Mouse (Mus musculus): ENCODE measurements around the gene Tomm34. TPM values are rescaled to one million over a fixed set of nuclear protein-coding genes. Genes with fewer than 3 reads are reported as not detected.

Tomm34 gene
- total and polyA plus RNA-seq, 3 experiments, result 25.6 to 40.7 (median 26.8) TPM

DNA sequence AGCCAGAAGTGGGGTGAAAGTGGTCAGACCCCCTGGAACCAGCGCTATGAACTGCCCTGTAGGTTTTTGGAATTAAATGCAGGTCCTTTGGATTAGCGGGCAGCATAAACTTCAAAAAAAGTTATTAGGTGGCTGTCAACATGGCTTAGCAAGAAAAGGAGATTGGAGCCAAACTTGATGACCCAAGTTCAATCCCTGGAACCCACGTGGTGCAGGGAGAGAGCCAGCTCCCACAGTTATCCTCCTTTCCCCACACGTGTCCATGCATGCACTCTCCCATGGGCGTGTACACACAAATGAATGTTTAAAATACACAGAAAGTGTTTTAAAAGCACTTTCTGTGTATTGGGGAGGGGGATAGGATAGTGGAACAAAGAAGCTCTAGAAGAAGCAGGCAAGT lies 60.5 kb downstream of the Tomm34 start:
- H3K9ac ChIP-seq (ENCODE audit: insufficient read depth, low read depth), result no peak overlapping the region
- peaks cover 53% of the 10 kb centered on the region for H3K79me2 ChIP-seq (replicated peaks; ENCODE audit: control insufficient read depth, extremely low read depth, insufficient read depth, poor library complexity, severe bottlenecking)
- no peak overlapping the region for H3K4me2 ChIP-seq (ENCODE audit: insufficient read depth, low read depth, poor library complexity, severe bottlenecking)
- H3K9me3 ChIP-seq (replicated peaks; ENCODE audit: low read length), result peaks cover 3% of the 10 kb centered on the region
- dilution Hi-C loops (cut with MboI; ENCODE audit: extremely low pct_ligation_motif_present, extremely low pct_unique_long_range_greater_than_20kb, low sequenced_read_pairs) (no loop called here), in situ Hi-C loops (cut with MboI; ENCODE audit: low pct_ligation_motif_present, low pct_unique_long_range_greater_than_20kb, low sequenced_read_pairs) (no loop called here)
- H3K36me3 ChIP-seq (replicated peaks in 1 of 2; ENCODE audit: control insufficient read depth in 1 of 2, insufficient read depth in 1 of 2, low read length in 1 of 2), result peaks cover 35 to 77% of the 10 kb centered on the region in 2 experiments
- DNase-seq (ENCODE audit: extremely low read depth), result no peak
- no peak overlapping the region for H3K4me3 ChIP-seq (replicated peaks in 1 of 3; ENCODE audit: low read depth in 2 of 3, low read length in 2 of 3, poor library complexity in 1 of 3)
- no peaks in the 10 kb centered on the region for H3K27me3 ChIP-seq (replicated peaks)
- TF ChIP-seq JUND (conservative IDR thresholded peaks at IDR 0.05; ENCODE audit: low read depth, low read length), result no peak
- TF ChIP-seq RAD21 (IDR thresholded peaks at IDR 0.05; ENCODE audit: low read depth, low read length), result no peak
- TF ChIP-seq BHLHE40 (IDR thresholded peaks at IDR 0.05; ENCODE audit: low read depth, low read length), result no peak
- no peak for TF ChIP-seq HCFC1 (IDR thresholded peaks at IDR 0.05; ENCODE audit: low read depth, low read length)
- TF ChIP-seq POLR2AphosphoS2 (IDR thresholded peaks at IDR 0.05; ENCODE audit: low read depth, low read length), result no peak
- TF ChIP-seq KAT2A (IDR thresholded peaks at IDR 0.05; ENCODE audit: insufficient replicate concordance, low read length), result no peak
- TF ChIP-seq UBTF (IDR thresholded peaks at IDR 0.05; ENCODE audit: low read depth, low read length), result no peak
- TF ChIP-seq ZC3H11A (IDR thresholded peaks at IDR 0.05; ENCODE audit: low read depth, low read length), result no peak
- no peak for TF ChIP-seq ZNF384 (IDR thresholded peaks at IDR 0.05; ENCODE audit: low read depth, low read length)
- no peak for TF ChIP-seq CTCF (conservative IDR thresholded peaks at IDR 0.05 in 1 of 2, IDR thresholded peaks at IDR 0.05 in 1 of 2; ENCODE audit: low read depth in 2 of 2, low read length in 2 of 2)
- TF ChIP-seq E2F4 (IDR thresholded peaks at IDR 0.05; ENCODE audit: insufficient replicate concordance, low read depth, low read length), result no peak
- H3K4me1 ChIP-seq (ENCODE audit: control insufficient read depth in 1 of 2, insufficient read depth in 2 of 2), result peaks cover 10 to 29% of the 10 kb centered on the region in 2 experiments
- no peak overlapping the region for H3K27ac ChIP-seq (ENCODE audit: insufficient read depth, low read depth)

DNA sequence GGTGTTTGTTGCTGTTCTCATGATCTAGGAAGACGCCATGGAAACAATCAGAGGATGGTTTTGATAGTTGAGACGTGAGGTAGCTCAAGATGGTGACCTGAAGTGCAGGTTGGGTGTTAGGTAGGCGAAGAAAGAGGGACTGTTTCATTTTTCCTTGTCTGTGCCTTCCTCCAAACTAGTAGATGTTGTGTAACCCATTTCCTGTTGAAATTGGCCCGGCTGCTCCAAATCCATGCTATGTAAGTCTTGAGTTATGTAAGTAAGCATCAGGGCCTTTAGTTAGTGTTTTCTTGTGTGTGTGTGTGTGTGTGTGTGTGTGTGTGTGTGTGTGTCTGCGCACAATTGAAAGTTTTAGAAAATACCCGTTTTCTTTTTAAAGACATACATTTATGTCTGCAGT lies 61.7 kb downstream of the Tomm34 start:
- DNase-seq (ENCODE audit: extremely low read depth), result no peak
- Histone ChIP-seq H3K4me1 (ENCODE audit: control insufficient read depth in 1 of 2, insufficient read depth in 2 of 2) (peaks cover 10 to 34% of the 10 kb centered on the region in 2 experiments), H3K36me3 (replicated peaks in 1 of 2; ENCODE audit: control insufficient read depth in 1 of 2, insufficient read depth in 1 of 2, low read length in 1 of 2) (peaks cover 26 to 74% of the 10 kb centered on the region in 2 experiments), H3K9me3 (replicated peaks; ENCODE audit: low read length) (peaks cover 3% of the 10 kb centered on the region), H3K4me3 (replicated peaks in 1 of 3; ENCODE audit: low read depth in 2 of 3, low read length in 2 of 3, poor library complexity in 1 of 3) (no peak overlapping the region), H3K9ac (ENCODE audit: insufficient read depth, low read depth) (no peak overlapping the region), H3K4me2 (ENCODE audit: insufficient read depth, low read depth, poor library complexity, severe bottlenecking) (no peak overlapping the region), H3K27ac (ENCODE audit: insufficient read depth, low read depth) (no peak overlapping the region), H3K79me2 (replicated peaks; ENCODE audit: control insufficient read depth, extremely low read depth, insufficient read depth, poor library complexity, severe bottlenecking) (peaks cover 64% of the 10 kb centered on the region), H3K27me3 (replicated peaks) (no peaks in the 10 kb centered on the region)
- dilution Hi-C loops (cut with MboI; ENCODE audit: extremely low pct_ligation_motif_present, extremely low pct_unique_long_range_greater_than_20kb, low sequenced_read_pairs) (no loop called here), in situ Hi-C loops (cut with MboI; ENCODE audit: low pct_ligation_motif_present, low pct_unique_long_range_greater_than_20kb, low sequenced_read_pairs) (no loop called here)
- TF ChIP-seq NELFE (IDR thresholded peaks at IDR 0.05; ENCODE audit: low read depth, low read length), result no peak
- TF ChIP-seq USF1 (IDR thresholded peaks at IDR 0.05; ENCODE audit: low read depth, low read length), result no peak
- no peak for TF ChIP-seq CHD1 (IDR thresholded peaks at IDR 0.05; ENCODE audit: low read depth, low read length)
- no peak for TF ChIP-seq ETS1 (conservative IDR thresholded peaks at IDR 0.05; ENCODE audit: low read depth, low read length)
